Mouse (Mus musculus): ENCODE measurements at regions not wholly inside any gene's neighbourhood (a gene's known extent, or its start where the extent isn't known, plus 50 kb on each side); places are given as distances from the start of the nearest gene placed in this dataset.

- TF ChIP-seq CTCF (IDR thresholded peaks at IDR 0.05; ENCODE audit: insufficient read depth, low read depth, low read length): no peak
- no peak for TF ChIP-seq POLR2A (IDR thresholded peaks at IDR 0.05; ENCODE audit: insufficient read depth, low read depth, low read length)
Observed at GRCm38 (mm10) chr4:53376995-53377394, 63.2 kb upstream of the Slc44a1 start.

Measured in olfactory bulb, adult 2 months (tissue).